Mouse (Mus musculus) testis, adult 2 months (tissue): Measurements from ENCODE around the gene Ttc17. TPM values are rescaled to one million over a fixed set of nuclear protein-coding genes. Genes with fewer than 3 reads are reported as not detected.

Experiments
- H3K27ac ChIP-seq: fragments of 200-500 bp; 2 replicates; pipeline ENCODE4 v1.5.1; 2012; ENCODE audit warnings: low read depth, low read length; ENCODE audit not compliant: control insufficient read depth, insufficient read depth
- H3K27me3 ChIP-seq: fragments of 200-500 bp; 2 replicates; pipeline ENCODE4 v1.6.1; 2012; ENCODE audit warnings: mild to moderate bottlenecking, low read length, moderate library complexity; ENCODE audit not compliant: control insufficient read depth, insufficient read depth
- H3K36me3 ChIP-seq: fragments of 200-500 bp; 2 replicates; pipeline ENCODE4 v1.6.1; 2012; ENCODE audit warnings: mild to moderate bottlenecking, low read length; ENCODE audit not compliant: control insufficient read depth, insufficient read depth
- H3K4me1 ChIP-seq: fragments of 200-500 bp; 2 replicates; pipeline ENCODE4 v1.6.1; 2012; ENCODE audit warnings: low read length; ENCODE audit not compliant: control insufficient read depth, insufficient read depth
- H3K4me3 ChIP-seq: fragments of 200-500 bp; 2 replicates; pipeline ENCODE4 v1.5.1; 2012; ENCODE audit warnings: low read depth, mild to moderate bottlenecking, low read length, moderate library complexity, mixed read lengths; ENCODE audit not compliant: control insufficient read depth
- CTCF ChIP-seq: fragments of 200-500 bp; IDR thresholded peaks from 2 replicates; pipeline ENCODE4 v1.5.1; 2012; ENCODE audit warnings: low read depth, mild to moderate bottlenecking, inconsistent platforms, low read length, moderate library complexity; ENCODE audit not compliant: control insufficient read depth, insufficient read depth, insufficient replicate concordance
- POLR2A ChIP-seq: fragments of 200-500 bp; IDR thresholded peaks from 2 replicates; pipeline ENCODE4 v1.6.1; 2012; ENCODE audit warnings: low read depth, mild to moderate bottlenecking, inconsistent platforms, low read length, moderate library complexity; ENCODE audit not compliant: control insufficient read depth
- polyA plus RNA-seq: library from polyadenylated mRNA; depleted of rRNA; stranded (reverse); fragments of >200 nt; gene quantifications from 2 replicates; pipeline ENCODE4 v1.2.3, GENCODE M21; 2012

Gene Ttc17
- polyA plus RNA-seq, 1 experiment: 4.3 TPM

DNA sequence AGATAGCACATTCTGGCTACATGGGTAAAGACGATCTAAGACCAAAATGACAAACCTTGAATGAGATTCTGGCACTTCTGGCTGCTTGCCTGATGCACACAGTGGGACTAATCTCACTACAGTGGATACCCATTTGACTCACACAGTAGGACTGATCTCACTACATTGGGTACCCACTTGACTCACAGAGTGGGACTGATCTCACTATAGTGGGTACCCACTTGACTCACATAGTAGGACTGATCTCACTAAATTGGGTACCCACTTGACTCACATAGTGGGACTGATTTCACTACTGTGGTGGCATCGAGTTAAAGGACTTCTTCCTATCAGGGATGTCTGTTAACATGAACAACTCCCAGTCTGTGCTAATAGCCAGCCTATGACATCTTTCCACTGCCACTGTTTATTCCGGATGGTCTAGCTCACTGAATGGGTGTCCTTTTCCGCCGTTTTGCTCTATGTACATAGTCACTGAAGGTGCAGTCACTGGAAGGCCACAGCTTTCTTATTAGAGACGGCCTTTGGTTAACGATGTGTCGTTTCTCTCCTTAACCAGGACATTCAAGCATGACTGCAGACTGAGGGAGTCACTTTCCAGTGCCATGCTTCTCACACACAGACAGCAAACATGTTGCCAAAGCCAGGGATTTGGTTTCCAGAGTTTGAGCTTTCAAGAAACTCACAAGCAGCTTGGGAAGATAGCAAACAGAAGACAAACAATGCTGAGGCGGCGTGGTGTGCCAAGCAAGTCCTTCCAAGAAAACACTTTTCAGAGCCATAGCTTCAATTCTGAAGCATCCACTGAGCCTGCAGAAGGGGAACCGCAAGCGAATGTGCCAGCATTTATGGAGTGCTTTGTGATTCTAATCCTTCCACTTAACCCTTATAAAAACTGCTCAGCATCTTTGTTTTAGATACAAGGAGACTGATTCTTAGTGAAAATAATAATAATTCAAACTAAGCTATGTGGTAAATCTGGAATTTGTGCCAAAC, 62.9 kb downstream of the Ttc17 start:
- H3K36me3 ChIP-seq: no peaks in the 10 kb centered on the region
- no peaks in the 10 kb centered on the region for H3K4me1 ChIP-seq
- H3K27ac ChIP-seq: no peak overlapping the region
- H3K27me3 ChIP-seq: no peaks in the 10 kb centered on the region
- TF ChIP-seq POLR2A (no peak), CTCF (no peak)
- no peak overlapping the region for H3K4me3 ChIP-seq

DNA sequence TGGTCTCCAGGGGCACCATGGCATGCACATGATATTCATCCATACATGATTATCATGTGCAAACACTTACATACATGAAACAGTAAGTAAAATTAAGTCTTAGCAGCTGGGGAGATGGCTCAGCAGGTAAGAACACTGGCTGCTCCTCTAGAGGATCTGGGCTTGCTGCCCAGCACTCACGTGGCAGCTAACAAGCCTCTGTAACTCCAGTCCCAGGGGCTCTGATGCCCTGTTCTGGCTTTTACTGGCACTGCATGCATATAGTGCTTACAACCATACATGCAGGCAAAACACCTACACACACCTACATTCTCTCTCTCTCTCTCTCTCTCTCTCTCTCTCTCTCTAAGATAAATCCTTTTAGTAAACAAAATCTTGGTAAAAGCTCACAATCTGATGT, 65.7 kb downstream of the Ttc17 start:
- Histone ChIP-seq H3K36me3 (no peaks in the 10 kb centered on the region), H3K27me3 (no peaks in the 10 kb centered on the region), H3K4me1 (no peaks in the 10 kb centered on the region), H3K27ac (no peak overlapping the region), H3K4me3 (no peak overlapping the region)
- TF ChIP-seq CTCF (no peak), POLR2A (no peak)

DNA sequence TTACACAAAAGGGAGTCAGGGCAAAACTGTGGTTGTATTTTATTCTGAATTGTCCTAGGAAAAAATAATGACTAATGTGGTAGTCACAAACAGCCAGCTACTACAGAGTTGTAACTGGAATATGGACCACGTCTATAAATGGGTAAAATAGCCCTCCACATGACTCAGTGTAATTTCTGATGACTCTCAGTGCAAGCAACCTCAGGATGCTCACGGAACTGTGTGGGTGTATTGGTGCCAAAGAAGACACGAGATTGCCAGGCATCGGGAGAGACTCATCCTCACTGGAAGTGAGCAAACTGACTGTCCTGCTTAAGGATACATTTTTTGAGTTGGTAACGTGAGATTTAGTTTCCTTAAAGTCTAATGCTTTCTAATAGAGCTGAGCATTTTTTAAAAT, 67.0 kb downstream of the Ttc17 start:
- no peaks in the 10 kb centered on the region for H3K36me3 ChIP-seq
- no peaks in the 10 kb centered on the region for H3K27me3 ChIP-seq
- H3K4me1 ChIP-seq: no peaks in the 10 kb centered on the region
- TF ChIP-seq CTCF (no peak), POLR2A (no peak)
- no peak overlapping the region for H3K4me3 ChIP-seq
- H3K27ac ChIP-seq: no peak overlapping the region

DNA sequence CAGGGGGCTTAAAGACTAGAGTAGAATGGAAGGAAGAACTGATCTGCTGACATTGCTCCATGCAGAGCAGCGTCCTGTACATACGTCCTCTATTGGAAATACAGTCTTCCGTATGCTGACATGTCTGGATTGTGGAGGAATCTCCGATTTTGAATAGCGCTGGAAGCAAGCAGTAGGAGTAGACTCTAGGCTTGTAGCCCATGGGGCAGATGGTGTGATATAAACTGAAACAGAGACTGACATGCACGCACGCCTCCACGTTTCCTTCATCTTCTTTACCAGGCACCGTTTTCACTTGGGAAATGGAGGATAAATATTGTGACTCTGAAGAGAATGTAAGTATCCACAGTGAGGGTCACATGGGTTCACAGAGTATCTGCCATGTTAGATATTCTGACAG, 70.2 kb downstream of the Ttc17 start:
- no peak for TF ChIP-seq CTCF
- no peak for TF ChIP-seq POLR2A
- no peak overlapping the region for H3K4me3 ChIP-seq
- no peaks in the 10 kb centered on the region for H3K27me3 ChIP-seq
- H3K27ac ChIP-seq: no peak overlapping the region
- H3K4me1 ChIP-seq: no peaks in the 10 kb centered on the region
- H3K36me3 ChIP-seq: no peaks in the 10 kb centered on the region

DNA sequence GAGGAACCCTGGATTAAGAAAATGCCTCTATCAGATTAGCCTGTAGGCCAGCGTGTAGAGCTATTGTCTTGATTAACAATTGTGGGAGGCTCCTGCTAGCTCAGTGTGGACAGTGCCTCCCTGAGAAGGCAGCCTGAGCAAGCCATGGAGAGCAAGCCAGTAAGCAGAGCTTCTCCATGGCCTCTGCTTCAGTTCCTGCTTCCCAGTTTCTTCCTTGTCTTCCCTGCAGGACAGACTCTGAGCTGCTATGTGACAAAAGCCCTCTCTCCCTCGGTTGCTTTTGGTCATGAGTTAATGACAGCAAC, 71.8 kb downstream of the Ttc17 start:
- no peaks in the 10 kb centered on the region; the same call in 1 of the 2 replicates for H3K36me3 ChIP-seq

DNA sequence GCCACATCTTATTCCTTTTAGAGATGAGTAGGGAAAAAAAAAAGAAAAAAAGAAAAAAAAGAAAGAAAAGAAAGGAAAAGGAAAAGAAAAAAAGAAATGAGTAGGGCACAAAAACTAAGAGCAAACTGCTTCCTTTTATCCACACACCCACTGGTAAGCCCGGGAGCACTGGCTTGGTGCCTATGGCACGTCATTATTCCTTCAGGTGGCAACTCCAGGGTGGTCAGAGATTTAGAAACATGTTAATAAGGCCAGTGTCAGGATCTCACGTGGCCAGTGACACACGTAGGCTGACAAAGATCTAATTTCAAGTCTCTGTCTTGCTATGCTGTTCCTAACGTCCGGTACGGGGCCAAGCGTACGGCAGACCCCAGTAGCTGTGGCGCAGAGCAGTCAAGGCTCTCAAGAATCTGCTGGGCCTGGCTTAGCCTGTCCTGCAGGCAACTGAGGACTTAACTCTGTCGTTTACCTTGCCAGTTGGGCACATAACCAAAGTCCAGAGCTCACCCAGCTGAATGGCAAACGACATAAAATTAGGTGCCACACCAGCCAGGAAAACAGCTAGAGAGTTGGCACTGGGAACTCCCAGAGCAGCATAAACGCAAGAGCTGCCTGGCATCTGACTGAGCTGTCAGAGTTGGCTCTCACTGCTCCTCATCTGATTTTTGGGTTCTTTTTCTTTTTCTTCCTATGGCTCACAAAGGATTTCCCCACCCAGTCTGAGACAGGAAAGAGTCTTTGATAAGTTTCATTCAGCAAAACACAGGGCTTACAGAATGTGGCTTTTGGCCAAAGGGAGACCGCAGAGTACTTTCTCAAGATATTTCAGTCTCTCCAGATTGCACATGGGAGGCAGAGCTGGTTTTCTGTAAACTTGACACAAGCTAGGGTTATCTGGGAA, 72.4 kb downstream of the Ttc17 start:
- Histone ChIP-seq H3K27me3 (no peaks in the 10 kb centered on the region), H3K4me3 (no peak overlapping the region), H3K27ac (peak overlapping the region; percentile 32; the same call in 1 of the 2 replicates), H3K36me3 (no peaks in the 10 kb centered on the region; the same call in 1 of the 2 replicates), H3K4me1 (no peaks in the 10 kb centered on the region)
- TF ChIP-seq POLR2A (no peak), CTCF (no peak)

More for the DNA sequence above, 71.8 kb downstream of the Ttc17 start:
- no peak overlapping the region for H3K4me3 ChIP-seq
- H3K27ac ChIP-seq: 0 out of 2 replicates have a peak overlapping the region, but pooled peaks have one; percentile 17
- no peaks in the 10 kb centered on the region for H3K27me3 ChIP-seq
- H3K4me1 ChIP-seq: no peaks in the 10 kb centered on the region
- no peak for TF ChIP-seq CTCF
- TF ChIP-seq POLR2A: no peak

DNA sequence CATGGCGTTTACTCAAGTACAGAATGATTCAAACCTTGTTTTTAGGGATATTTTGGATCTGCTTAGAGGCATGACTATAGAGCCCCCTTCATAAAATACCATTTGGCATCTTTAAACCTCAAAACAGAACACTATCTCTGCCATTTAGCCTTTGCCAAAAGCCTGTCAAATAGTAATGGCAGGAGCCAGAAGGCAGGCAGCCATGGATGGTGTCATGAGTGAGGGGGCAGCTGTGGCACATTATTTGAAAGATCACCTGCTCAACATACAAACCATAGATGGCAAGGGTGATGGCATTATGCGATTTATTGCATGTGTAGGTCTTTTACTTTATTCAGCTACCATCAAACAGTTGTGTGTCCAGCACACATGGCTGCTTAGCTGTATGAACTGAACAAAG, 73.4 kb downstream of the Ttc17 start:
- Histone ChIP-seq H3K36me3 (no peaks in the 10 kb centered on the region; the same call in 1 of the 2 replicates), H3K27ac (no peak overlapping the region), H3K4me3 (no peak overlapping the region), H3K4me1 (no peaks in the 10 kb centered on the region), H3K27me3 (no peaks in the 10 kb centered on the region)
- no peak for TF ChIP-seq CTCF
- TF ChIP-seq POLR2A: no peak
